Mouse (Mus musculus) megakaryocyte-erythroid progenitor cell, adult 5 weeks (primary cell): ENCODE results near the gene Thsd7b. TPM values are rescaled to one million over a fixed set of nuclear protein-coding genes. Genes with fewer than 3 reads are reported as not detected.

Source experiments
- polyA plus RNA-seq: library from polyadenylated mRNA; stranded (reverse); fragments of >175 nt; gene quantifications from 2 replicates; pipeline ENCODE4 v1.2.3, GENCODE M21; 2012

Gene Thsd7b
- 0.05 TPM in 1 of 2 replicates, not detected in the other for polyA plus RNA-seq

GRCm38 (mm10) chr1:129272982-129273937 is at the start of gene Thsd7b:
Gene Thsd7b (plus strand): TSS chr1:129273302.

